Mouse (Mus musculus) hindbrain, embryonic 11.5 days (tissue): ENCODE data around the gene Tmem119. TPM values are rescaled to one million over a fixed set of nuclear protein-coding genes. Genes with fewer than 3 reads are reported as not detected.

Experiments used
- ATAC-seq: fragments of 200-750 bp; cut with Nextera tagmentation; 2 replicates; pipeline ENCODE4 v1.8.0; 2017; ENCODE audit warnings: mild to moderate bottlenecking, moderate TSS enrichment, moderate library complexity; ENCODE audit not compliant: low FRiP score
- DNase-seq: peaks from one replicate; pipeline ENCODE4 v3.0.0-alpha.2; 2015; ENCODE audit warnings: low spot score
- H3K27ac ChIP-seq: fragments of 300-500 bp; sonication (generic); 2 replicates; pipeline ENCODE4 v1.5.1; 2014; ENCODE audit warnings: mild to moderate bottlenecking, low read depth, low read length
- H3K27me3 ChIP-seq: fragments of 300-500 bp; sonication (generic); 2 replicates; pipeline ENCODE4 v1.6.1; 2014; ENCODE audit warnings: mild to moderate bottlenecking, low read length, moderate library complexity, mixed read lengths; ENCODE audit not compliant: control insufficient read depth, insufficient read depth
- H3K36me3 ChIP-seq: fragments of 300-500 bp; sonication (generic); 2 replicates; pipeline ENCODE4 v1.6.1; 2014; ENCODE audit warnings: mild to moderate bottlenecking, low read length, moderate library complexity, mixed read lengths; ENCODE audit not compliant: control insufficient read depth, insufficient read depth
- H3K4me1 ChIP-seq: fragments of 300-500 bp; sonication (generic); replicated peaks from 2 replicates; pipeline ENCODE4 v1.6.1; 2014; ENCODE audit warnings: low read length, mixed read lengths; ENCODE audit not compliant: control insufficient read depth, insufficient read depth
- H3K4me2 ChIP-seq: fragments of 300-500 bp; sonication (generic); replicated peaks from 2 replicates; pipeline ENCODE4 v1.6.1; 2014; ENCODE audit warnings: mild to moderate bottlenecking, low read depth, low read length
- H3K4me3 ChIP-seq: fragments of 300-500 bp; sonication (generic); 2 replicates; pipeline ENCODE4 v1.5.1; 2014; ENCODE audit warnings: low read depth, low read length
- H3K9ac ChIP-seq: fragments of 300-500 bp; sonication (generic); 2 replicates; pipeline ENCODE4 v1.6.1; 2014; ENCODE audit warnings: low read depth, low read length
- H3K9me3 ChIP-seq: fragments of 300-500 bp; sonication (generic); 2 replicates; pipeline ENCODE4 v1.6.1; 2016; ENCODE audit warnings: low read length; ENCODE audit not compliant: control insufficient read depth
- whole genome bisulfite sequencing: fragments of 180-500 bp; shearing (Covaris S2); extraction: QIAGEN DNeasy Blood & Tissue Kit; methylation state at CpG from one replicate; pipeline ENCODE4 v1.1.7; 2014; 5-methylcytosine and 5-hydroxymethylcytosine counted together
- polyA plus RNA-seq: library from polyadenylated mRNA; unstranded; fragments of >200 nt; fragmentation: Nextera tagmentation; extraction: Ambion mirVana; gene quantifications from 2 replicates; pipeline ENCODE4 v1.2.1, GENCODE M21; 2014

Tmem119 gene
- polyA plus RNA-seq, 1 experiment from 2014 or later = 21.3 TPM

- WGBS = 79% methylated on average over 9 of the region's 9 CpGs
- H3K4me1 ChIP-seq = peaks cover 15% of the 10 kb centered on the region
- H3K4me2 ChIP-seq = no peak overlapping the region
- H3K36me3 ChIP-seq = no peaks in the 10 kb centered on the region
- no peaks in the 10 kb centered on the region for H3K27me3 ChIP-seq
- ATAC-seq (no peak), DNase-seq (no peak)
- no peak overlapping the region for H3K4me3 ChIP-seq
- H3K9me3 ChIP-seq = no peaks in the 10 kb centered on the region
- H3K27ac ChIP-seq = no peak overlapping the region
- H3K9ac ChIP-seq = no peak overlapping the region
Observed at GRCm38 (mm10) chr5:113798525-113798924, 1.8 kb downstream of the Tmem119 start.

GRCm38 (mm10) chr5:113797149-113797882, 3.0 kb downstream of the Tmem119 start:
- no peaks in the 10 kb centered on the region for H3K36me3 ChIP-seq
- DNase-seq (no peak), ATAC-seq (no peak)
- H3K4me1 ChIP-seq = peaks cover 15% of the 10 kb centered on the region
- peak overlapping the region; percentile 58 for H3K27ac ChIP-seq
- no peak overlapping the region for H3K4me3 ChIP-seq
- no peak overlapping the region for H3K9ac ChIP-seq
- no peaks in the 10 kb centered on the region for H3K9me3 ChIP-seq
- WGBS = 13% methylated on average over 19 of the region's 19 CpGs
- no peaks in the 10 kb centered on the region for H3K27me3 ChIP-seq
- H3K4me2 ChIP-seq = peak overlapping the region; percentile 26

GRCm38 (mm10) chr5:113796401-113797148, 3.7 kb downstream of the Tmem119 start:
- peaks cover 15% of the 10 kb centered on the region for H3K4me1 ChIP-seq
- DNase-seq (peak; percentile 76), ATAC-seq (no peak)
- no peaks in the 10 kb centered on the region for H3K36me3 ChIP-seq
- 4% methylated on average over 13 of the region's 13 CpGs for WGBS
- peak overlapping the region; percentile 58 for H3K27ac ChIP-seq
- H3K4me2 ChIP-seq = peak overlapping the region; percentile 26
- no peaks in the 10 kb centered on the region for H3K9me3 ChIP-seq
- no peaks in the 10 kb centered on the region for H3K27me3 ChIP-seq
- 0 out of 2 replicates have a peak overlapping the region, but pooled peaks have one; percentile 4 for H3K4me3 ChIP-seq
- H3K9ac ChIP-seq = no peak overlapping the region

GRCm38 (mm10) chr5:113791197-113792095, 8.9 kb downstream of the Tmem119 start:
- WGBS = 81% methylated on average over 16 of the region's 16 CpGs
- DNase-seq (no peak), ATAC-seq (no peak)
- Histone ChIP-seq H3K36me3 (no peaks in the 10 kb centered on the region), H3K9ac (no peak overlapping the region), H3K9me3 (no peaks in the 10 kb centered on the region), H3K4me1 (peaks cover 3% of the 10 kb centered on the region), H3K4me2 (no peak overlapping the region), H3K27ac (no peak overlapping the region), H3K4me3 (no peak overlapping the region), H3K27me3 (no peaks in the 10 kb centered on the region)

GRCm38 (mm10) chr5:113790453-113791196, 9.7 kb downstream of the Tmem119 start:
- Histone ChIP-seq H3K36me3 (no peaks in the 10 kb centered on the region), H3K27me3 (no peaks in the 10 kb centered on the region), H3K4me3 (no peak overlapping the region), H3K27ac (no peak overlapping the region), H3K4me1 (no peaks in the 10 kb centered on the region), H3K9ac (no peak overlapping the region), H3K4me2 (no peak overlapping the region), H3K9me3 (no peaks in the 10 kb centered on the region)
- no peak for ATAC-seq
- DNase-seq = no peak
- 77% methylated on average over 11 of the region's 11 CpGs for WGBS

- WGBS = 50% methylated on average over 7 of the region's 7 CpGs
- DNase-seq = no peak
- Histone ChIP-seq H3K27me3 (no peaks in the 10 kb centered on the region), H3K9ac (no peak overlapping the region), H3K9me3 (no peaks in the 10 kb centered on the region), H3K36me3 (no peaks in the 10 kb centered on the region), H3K4me1 (no peaks in the 10 kb centered on the region), H3K27ac (no peak overlapping the region), H3K4me3 (no peak overlapping the region), H3K4me2 (no peak overlapping the region)
- no peak for ATAC-seq
Observed at GRCm38 (mm10) chr5:113789075-113789788, 11.1 kb downstream of the Tmem119 start.

- H3K36me3 ChIP-seq = no peaks in the 10 kb centered on the region
- H3K4me1 ChIP-seq = no peaks in the 10 kb centered on the region
- H3K27ac ChIP-seq = no peak overlapping the region
- DNase-seq (peak; percentile 17), ATAC-seq (0 out of 2 replicates have a peak, but pooled peaks have one; percentile 27)
- 38% methylated on average over 6 of the region's 6 CpGs for WGBS
- no peak overlapping the region for H3K4me2 ChIP-seq
- H3K27me3 ChIP-seq = no peaks in the 10 kb centered on the region
- H3K9ac ChIP-seq = no peak overlapping the region
- no peak overlapping the region for H3K4me3 ChIP-seq
- no peaks in the 10 kb centered on the region for H3K9me3 ChIP-seq
Observed at GRCm38 (mm10) chr5:113788645-113789044, 11.7 kb downstream of the Tmem119 start.
